Mouse (Mus musculus): ENCODE measurements around the gene Tas2r126.
"Not testable (repeated sequence)": the region's sequence is repeated elsewhere in the genome, so short reads cannot be mapped to it uniquely, and the experiment has no call there.

Tas2r126 gene

GRCm38 (mm10) chr6:42434446-42434845 is at the start of gene Tas2r126:
Gene Tas2r126 (plus strand): TSS chr6:42434535.
- DNase-seq (ENCODE audit: low read depth, low spot score) = no peak

GRCm38 (mm10) chr6:42385635-42386034 is 48.7 kb upstream of the Tas2r126 start:
- no peak for DNase-seq (ENCODE audit: low read depth, low spot score)

DNA sequence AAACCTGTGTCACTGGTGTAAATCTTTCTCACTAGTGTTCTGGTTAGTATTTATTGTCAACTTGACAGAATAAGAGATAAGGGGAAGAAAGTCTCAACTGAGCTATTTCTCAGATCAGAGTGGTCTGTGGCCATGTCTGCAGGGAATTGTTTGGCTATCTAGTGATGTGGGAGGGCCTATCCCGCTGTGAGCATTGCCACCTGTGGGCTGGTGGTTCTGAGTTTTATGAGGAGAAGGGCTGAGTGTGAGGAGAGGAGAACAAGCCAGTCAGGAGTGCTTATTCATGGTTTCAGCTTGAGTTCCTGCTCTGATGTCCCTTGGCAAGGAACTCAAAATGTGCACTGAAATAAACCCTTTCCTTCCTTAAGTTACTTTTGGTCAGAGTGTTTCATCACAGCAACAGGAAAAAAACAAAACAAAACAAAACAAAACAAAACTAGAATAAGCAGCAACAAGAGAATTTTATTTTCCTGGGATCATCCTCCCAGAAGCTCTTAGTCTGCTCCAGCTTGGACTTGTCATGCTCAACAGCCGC is 42.5 kb upstream of the Tas2r126 start:
- no peak for DNase-seq (ENCODE audit: low read depth, low spot score)

GRCm38 (mm10) chr6:42395960-42396809 is 38.1 kb upstream of the Tas2r126 start:
- no peak for DNase-seq (ENCODE audit: low read depth, low spot score)

GRCm38 (mm10) chr6:42397041-42397657 is 37.2 kb upstream of the Tas2r126 start:
- DNase-seq (ENCODE audit: low read depth, low spot score) = no peak

GRCm38 (mm10) chr6:42398285-42398684 is 36.0 kb upstream of the Tas2r126 start:
- DNase-seq (ENCODE audit: low read depth, low spot score) = no peak

DNA sequence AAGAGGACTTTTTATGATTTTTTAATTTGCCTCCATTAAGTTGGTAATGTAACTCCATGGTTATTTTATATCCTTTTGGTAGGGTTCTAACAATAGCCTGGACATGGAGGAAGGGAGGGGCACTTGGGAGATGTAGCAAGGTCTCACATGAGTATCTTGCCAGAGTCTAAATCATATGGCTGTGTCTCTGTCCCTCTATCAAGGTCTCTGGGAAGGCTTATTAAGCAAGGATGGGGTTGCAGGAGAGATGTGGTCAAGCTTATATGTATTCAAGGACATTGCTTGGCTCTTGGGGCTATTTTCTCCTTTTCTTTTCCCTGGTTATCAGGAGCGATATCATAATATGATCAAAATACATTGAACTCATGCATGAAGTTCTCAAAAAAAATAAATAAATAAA is 35.3 kb upstream of the Tas2r126 start:
- no peak for DNase-seq (ENCODE audit: low read depth, low spot score)

GRCm38 (mm10) chr6:42399938-42400337 is 34.4 kb upstream of the Tas2r126 start, which contains the start of gene Tas2r143:
Gene Tas2r143 (plus strand): TSS chr6:42400238.
- no peak for DNase-seq (ENCODE audit: low read depth, low spot score)

GRCm38 (mm10) chr6:42405134-42405533 is 29.2 kb upstream of the Tas2r126 start, which contains the start of gene Tas2r135:
Gene Tas2r135 (plus strand): TSS chr6:42405434.
- DNase-seq (ENCODE audit: low read depth, low spot score) = no peak

GRCm38 (mm10) chr6:42419443-42419842 is 14.9 kb upstream of the Tas2r126 start:
- DNase-seq (ENCODE audit: low read depth, low spot score) = no peak

DNA sequence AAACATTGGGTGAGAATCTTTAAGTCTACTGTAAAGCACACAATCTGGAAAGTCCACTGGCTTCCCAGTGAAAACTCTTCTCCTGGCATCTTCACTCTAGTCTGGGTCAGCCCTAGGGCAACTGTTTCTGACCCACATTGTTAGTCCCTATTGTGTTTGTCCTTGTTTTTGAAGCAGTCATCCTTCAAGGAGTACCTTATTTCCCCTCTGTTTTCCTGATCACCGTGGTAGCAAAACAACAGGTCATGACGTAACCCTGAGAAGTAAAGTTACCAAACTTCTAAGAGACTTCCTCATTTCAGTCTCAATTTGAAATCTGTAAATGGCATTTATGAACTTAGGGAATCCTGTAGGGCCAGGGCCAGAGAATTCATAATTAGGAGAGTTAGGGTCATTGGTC is 12.9 kb upstream of the Tas2r126 start:
- DNase-seq (ENCODE audit: low read depth, low spot score) = no peak

DNA sequence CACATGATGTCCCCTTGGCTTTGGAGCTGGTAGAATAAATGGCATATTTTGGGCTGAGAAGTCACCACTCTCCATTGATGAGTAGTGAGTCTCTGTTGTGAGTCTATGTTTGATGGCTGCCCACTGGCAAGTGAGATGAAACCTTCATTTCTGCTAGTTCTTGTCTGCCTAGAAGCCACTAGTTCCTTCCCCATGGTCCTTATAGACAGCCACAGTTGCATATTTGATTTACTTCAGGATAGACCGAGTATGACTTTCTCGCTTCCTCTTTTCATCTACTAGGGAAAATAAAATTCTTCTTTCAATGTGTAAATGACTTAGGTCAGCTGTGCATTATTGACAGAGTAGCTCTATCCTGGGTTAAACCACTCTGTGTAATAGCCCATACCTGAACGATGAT is 9.9 kb upstream of the Tas2r126 start:
- no peak for DNase-seq (ENCODE audit: low read depth, low spot score)

GRCm38 (mm10) chr6:42426337-42426736 is 8.0 kb upstream of the Tas2r126 start:
- no peak for DNase-seq (ENCODE audit: low read depth, low spot score)

- DNase-seq (ENCODE audit: low read depth, low spot score) = no peak
Measured at GRCm38 (mm10) chr6:42433554-42433953, 781 bp upstream of the Tas2r126 start.

- no peak for DNase-seq (ENCODE audit: low read depth, low spot score)
Measured at GRCm38 (mm10) chr6:42435490-42435889, 1.2 kb downstream of the Tas2r126 start.

DNA sequence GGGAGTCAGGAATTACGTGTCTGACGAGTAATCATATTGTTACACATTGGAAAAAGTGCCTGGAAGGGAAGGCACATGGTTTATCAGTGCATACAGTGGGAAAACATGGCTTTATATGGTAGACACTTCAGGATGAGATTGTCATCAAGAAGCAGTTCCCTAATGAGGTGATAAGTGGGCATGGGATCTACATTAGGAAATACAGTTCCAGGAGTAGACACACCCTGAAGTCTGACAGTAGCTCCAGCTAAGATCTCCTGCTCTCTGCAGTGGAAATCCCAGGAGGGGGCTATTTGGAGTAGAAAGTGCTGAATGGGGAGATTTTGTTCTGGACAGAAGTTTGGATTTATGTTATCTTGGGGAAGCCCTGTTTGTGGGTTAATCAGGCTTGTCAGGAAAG is 7.1 kb downstream of the Tas2r126 start:
- no peak for DNase-seq (ENCODE audit: low read depth, low spot score)

DNA sequence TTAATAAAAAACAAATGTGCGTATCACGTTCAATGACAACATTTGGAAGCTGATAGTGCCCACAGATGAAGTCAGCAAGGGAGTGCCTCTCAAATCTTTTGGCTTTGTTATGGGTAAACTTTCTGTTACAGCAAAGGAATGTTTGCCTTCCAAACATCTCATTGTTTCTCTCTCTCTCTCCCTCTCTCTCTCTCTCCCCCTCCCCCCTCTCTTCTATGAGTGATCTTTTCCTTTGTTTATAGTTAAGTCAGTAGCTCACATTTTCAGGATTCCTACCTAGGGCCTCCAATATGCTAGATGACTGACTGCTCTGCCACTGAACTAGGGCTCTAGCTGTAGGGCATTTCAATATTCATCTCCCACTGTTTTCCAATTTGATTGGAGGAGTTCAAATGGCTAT is 10.2 kb downstream of the Tas2r126 start:
- DNase-seq (ENCODE audit: low read depth, low spot score) = no peak

GRCm38 (mm10) chr6:42447381-42447780 is 13.0 kb downstream of the Tas2r126 start:
- DNase-seq (ENCODE audit: low read depth, low spot score) = no peak

DNA sequence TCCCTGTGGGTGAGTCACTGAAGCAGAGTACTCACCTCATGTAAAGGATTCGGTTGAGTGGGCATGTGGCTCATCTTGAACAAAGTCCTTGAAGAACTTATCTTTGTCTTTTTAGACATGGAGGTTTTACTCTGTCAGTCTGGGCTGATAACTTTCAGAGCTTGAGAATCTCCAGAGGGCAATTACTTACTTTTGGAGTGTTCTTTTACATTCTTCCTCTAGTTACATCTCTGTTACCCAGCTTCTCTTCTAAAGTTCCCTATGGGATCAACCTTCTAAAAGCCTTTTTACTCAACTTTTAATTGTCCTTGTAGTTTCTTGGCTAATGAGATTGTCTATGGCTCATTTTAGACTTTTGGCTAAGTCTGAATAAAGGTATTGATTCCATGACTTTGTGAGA is 30.8 kb downstream of the Tas2r126 start, which contains the start of gene Olfr458:
Gene Olfr458, minus strand, starts transcription at position 101 of the 400 bp plus-strand sequence.
- DNase-seq (ENCODE audit: low read depth, low spot score) = no peak

GRCm38 (mm10) chr6:42470542-42470941 is 36.2 kb downstream of the Tas2r126 start:
- no peak for DNase-seq (ENCODE audit: low read depth, low spot score)

DNA sequence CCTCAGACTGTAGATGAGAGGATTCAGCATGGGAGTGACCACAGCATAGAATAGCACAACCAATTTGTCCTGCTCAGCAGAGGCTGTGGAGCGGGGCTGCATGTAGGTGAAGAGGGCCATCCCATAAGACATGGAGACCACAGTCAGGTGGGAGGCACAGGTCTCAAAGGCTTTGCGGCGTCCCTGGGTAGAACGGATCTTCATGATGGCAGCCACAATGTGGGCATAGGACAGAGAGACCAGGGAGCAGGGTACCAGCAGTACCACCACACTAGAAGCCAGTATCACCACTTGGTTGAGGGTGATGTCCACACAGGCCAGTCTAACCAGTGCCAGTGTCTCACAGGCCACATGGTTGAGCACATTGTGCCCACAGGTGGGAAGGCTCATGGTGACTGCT is 37.0 kb downstream of the Tas2r126 start:
- DNase-seq (ENCODE audit: low read depth, low spot score) = not testable (repeated sequence)

- DNase-seq (ENCODE audit: low read depth, low spot score) = no peak
Measured at GRCm38 (mm10) chr6:42476235-42476634, 41.9 kb downstream of the Tas2r126 start, which contains the start of gene Olfr457. Gene Olfr457 (minus strand): TSS chr6:42476335.

All from retina, adult 2 months (tissue).